ENCODE assay signal across 8 mouse cellular contexts in the genomic region with DNA sequence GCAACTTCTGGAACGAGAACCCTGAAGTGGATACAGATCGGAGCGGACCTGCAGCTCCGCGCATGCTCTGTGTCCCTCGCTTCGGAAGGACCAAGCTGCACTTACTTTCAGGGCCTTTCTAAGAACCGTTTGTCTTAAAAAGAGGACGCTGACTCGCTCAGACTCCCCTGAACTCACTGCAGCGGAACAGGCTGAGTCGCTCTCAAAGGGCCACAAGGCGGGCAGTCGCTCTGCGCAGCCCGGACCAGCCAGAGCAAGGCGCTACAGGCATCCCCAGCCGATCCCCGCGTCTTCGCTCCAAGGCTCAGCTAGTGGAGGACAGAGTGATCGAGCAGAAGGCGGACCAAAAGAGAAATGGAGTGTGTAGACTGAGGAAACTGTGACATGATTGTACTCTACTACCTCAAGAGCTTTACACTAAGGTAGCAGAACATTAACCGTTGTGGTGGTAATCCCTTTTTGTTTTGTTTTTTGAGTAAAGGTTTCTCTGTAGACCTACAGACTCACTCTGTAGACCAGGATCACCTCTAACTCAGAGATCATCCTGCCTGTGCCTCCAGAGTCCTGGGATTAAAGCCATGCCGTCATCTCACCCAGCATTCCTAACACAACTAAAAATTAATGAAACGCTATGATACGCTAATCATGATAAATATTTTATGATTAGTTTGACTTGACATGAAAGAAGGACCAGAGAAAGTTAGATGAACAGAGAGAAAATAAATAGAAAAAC. TPM values are rescaled to one million over a fixed set of nuclear protein-coding genes. Genes with fewer than 3 reads are reported as not detected.
A peak's percentile ranks its signal among the peaks of the same experiment; 100 is the strongest.
DNase-seq lines count a peak whose midpoint lies in the region; ATAC-seq lines count a peak whose summit lies in the region.

A gene (minus strand): TSS at position 266 of the 733 bp plus-strand sequence.

- ATAC-seq in inflammation-experienced regulatory T-cells, adult 6 months = peak; percentile 96
- peak; percentile 98 for ATAC-seq in megakaryocyte progenitor cell, adult 5-6 weeks (replicated peaks; ENCODE audit: poor library complexity)

- peak; percentile 80 to 82 for DNase-seq in adrenal gland, adult 18-20 months (ENCODE audit: low spot score in 2 of 2)
- DNase-seq in embryo, embryonic 10.5 days (ENCODE audit: low spot score) = peak; percentile 91
- peak; percentile 84 for DNase-seq in gastrocnemius, postnatal 14 days
- peak; percentile 81 to 90 for DNase-seq in left cerebral cortex, postnatal 10 days (ENCODE audit: extremely low spot score in 1 of 2, low spot score in 2 of 2)
- peak; percentile 91 for DNase-seq in right cerebral cortex, postnatal 10 days (ENCODE audit: low spot score in 2 of 2)
- DNase-seq in urinary bladder, postnatal 14 days (ENCODE audit: low spot score) = peak; percentile 83

- intact Hi-C loops in gastrocnemius, postnatal 14 days (cut with DNase I; ENCODE audit: low total_unique reads) = no loop called here
- intact Hi-C loops in left cerebral cortex, postnatal 10 days (cut with DNase I) = no loop called here

RNA-seq across cellular contexts. Expression of the gene that starts here (rescaled TPM):
- total RNA-seq in adrenal gland, adult 18-20 months (2021) = 1 to 10 TPM; 5.5 to 5.8 TPM
- total RNA-seq in gastrocnemius, postnatal 14 days (2021) = 1 to 10 TPM; 6.0 to 6.1 TPM
- 1 to 10 TPM; 2.9 to 5.4 (median 4.3) TPM for polyA plus RNA-seq in inflammation-experienced regulatory T-cells, adult 6 months (2017; shearing (Covaris generic))
- 1 to 10 TPM; 8.4 to 8.7 TPM for total RNA-seq in left cerebral cortex, postnatal 10 days (2021)
- total RNA-seq in megakaryocyte progenitor cell, adult 5-6 weeks (2015) = 1.9 and 3.2 TPM in 2 replicates
- 4.8 and 5.0 TPM in 2 replicates for total RNA-seq in megakaryocyte progenitor cell, adult 5-6 weeks (2017)

Comparison
In these comparisons a context has a peak if more than half of its experiments do, and no peak if none do; other contexts are left out.
1. Peak in every context shown above with its lines: DNase-seq and ATAC-seq.